Mouse (Mus musculus) CH12.LX (cell line): ENCODE data around the gene Colca2. TPM values are rescaled to one million over a fixed set of nuclear protein-coding genes. Genes with fewer than 3 reads are reported as not detected.

ENCODE experiments used
- DNase-seq: peaks from one replicate; pipeline ENCODE4 v3.0.0-alpha.2; 2013; ENCODE audit errors: extremely low read depth
- H3K27ac ChIP-seq: 2 replicates; pipeline ENCODE4 v1.5.1; 2012; ENCODE audit warnings: low read depth, mild to moderate bottlenecking, control low read depth, moderate library complexity; ENCODE audit not compliant: insufficient read depth
- H3K27me3 ChIP-seq: replicated peaks from 2 replicates; pipeline ENCODE3; 2012; ENCODE audit warnings: inconsistent platforms
- H3K36me3 ChIP-seq, 2 experiments: replicated peaks in 1 of 2; 2 replicates each; pipeline versions ENCODE3 to v1.6.1; 2012; ENCODE audit warnings: inconsistent platforms in 1 of 2, low read length in 1 of 2, mild to moderate bottlenecking in 1 of 2, mixed read lengths in 1 of 2, moderate library complexity in 1 of 2; ENCODE audit not compliant: control insufficient read depth in 1 of 2, insufficient read depth in 1 of 2
- H3K4me1 ChIP-seq, 2 experiments: 2 replicates each; pipeline ENCODE4 v1.6.1; 2012; ENCODE audit warnings: inconsistent platforms in 1 of 2, moderate library complexity in 1 of 2; ENCODE audit not compliant: insufficient read depth in 2 of 2, control insufficient read depth in 1 of 2
- H3K4me2 ChIP-seq: 2 replicates; pipeline ENCODE4 v1.6.1; 2012; ENCODE audit warnings: low read depth, mild to moderate bottlenecking, control low read depth; ENCODE audit not compliant: poor library complexity, insufficient read depth, severe bottlenecking
- H3K4me3 ChIP-seq, 3 experiments: fragments of 150-350 bp in 1 of 3; sonication (generic) in 1 of 3; replicated peaks in 1 of 3; 2 replicates each; pipeline versions ENCODE3 to v1.5.1; 2011 to 2012; ENCODE audit warnings: low read depth in 2 of 3, low read length in 2 of 3, mild to moderate bottlenecking in 2 of 3, moderate library complexity in 2 of 3, control low read depth in 1 of 3, improper control_type of control experiment in 1 of 3, inconsistent platforms in 1 of 3, mixed read lengths in 1 of 3; ENCODE audit not compliant: poor library complexity in 1 of 3
- H3K79me2 ChIP-seq: replicated peaks from 2 replicates; pipeline ENCODE4 v1.6.1; 2012; ENCODE audit warnings: mild to moderate bottlenecking, moderate library complexity; ENCODE audit not compliant: control insufficient read depth, poor library complexity, insufficient read depth, severe bottlenecking; ENCODE audit errors: extremely low read depth
- H3K9ac ChIP-seq: 2 replicates; pipeline ENCODE4 v1.6.1; 2012; ENCODE audit warnings: low read depth, mild to moderate bottlenecking, control low read depth, moderate library complexity; ENCODE audit not compliant: insufficient read depth
- H3K9me3 ChIP-seq: replicated peaks from 2 replicates; pipeline ENCODE3; 2012; ENCODE audit warnings: low read length, inconsistent platforms, mixed read lengths
- CHD2 ChIP-seq: IDR thresholded peaks from 2 replicates; pipeline ENCODE4 v1.6.1; 2011; ENCODE audit warnings: low read length, improper control_type of control experiment
- EP300 ChIP-seq: IDR thresholded peaks from 2 replicates; pipeline ENCODE4 v1.6.1; 2011; ENCODE audit warnings: low read length, improper control_type of control experiment
- HCFC1 ChIP-seq: IDR thresholded peaks from 2 replicates; pipeline ENCODE4 v1.6.1; 2012; ENCODE audit warnings: low read depth, mild to moderate bottlenecking, inconsistent platforms, low read length, improper control_type of control experiment
- JUND ChIP-seq: conservative IDR thresholded peaks from 2 replicates; pipeline ENCODE4 v1.6.1; 2011; ENCODE audit warnings: low read depth, low read length, improper control_type of control experiment
- KAT2A ChIP-seq: IDR thresholded peaks from 2 replicates; pipeline ENCODE4 v1.6.1; 2012; ENCODE audit warnings: low read length, improper control_type of control experiment, inconsistent platforms; ENCODE audit not compliant: insufficient replicate concordance
- MAX ChIP-seq: IDR thresholded peaks from 2 replicates; pipeline ENCODE4 v1.6.1; 2011; ENCODE audit warnings: low read length, improper control_type of control experiment
- POLR2AphosphoS2 ChIP-seq: IDR thresholded peaks from 2 replicates; pipeline ENCODE4 v1.6.1; 2011; ENCODE audit warnings: low read depth, low read length, improper control_type of control experiment
- TCF12 ChIP-seq: IDR thresholded peaks from 2 replicates; pipeline ENCODE4 v1.6.1; 2014; ENCODE audit warnings: low read depth, mild to moderate bottlenecking, inconsistent platforms, low read length, improper control_type of control experiment
- USF1 ChIP-seq: IDR thresholded peaks from 2 replicates; pipeline ENCODE4 v1.6.1; 2014; ENCODE audit warnings: low read depth, mild to moderate bottlenecking, inconsistent platforms, low read length, improper control_type of control experiment
- ZNF384 ChIP-seq: IDR thresholded peaks from 2 replicates; pipeline ENCODE4 v1.6.1; 2012; ENCODE audit warnings: low read depth, low read length, improper control_type of control experiment, inconsistent platforms
- dilution Hi-C: fragments of 300-500 bp; cut with MboI; formaldehyde crosslinking; loops from 2 replicates; pipeline ENCODE4 v1.14.3; 2020; ENCODE audit warnings: low sequenced_read_pairs; ENCODE audit not compliant: extremely low pct_unique_long_range_greater_than_20kb, extremely low pct_ligation_motif_present
- in situ Hi-C: fragments of 300-500 bp; cut with MboI; formaldehyde crosslinking; loops from 3 replicates; pipeline ENCODE4 v1.14.3; 2019; ENCODE audit warnings: low sequenced_read_pairs, low pct_ligation_motif_present, low pct_unique_long_range_greater_than_20kb, mixed read lengths
- polyA plus RNA-seq: library from polyadenylated mRNA; unstranded; fragments of >175 nt; gene quantifications from 2 replicates; pipeline ENCODE4 v1.2.1, GENCODE M21; 2012; ENCODE audit warnings: low read depth; ENCODE audit not compliant: insufficient read length
- total RNA-seq, 2 experiments: library from RNA; depleted of rRNA; stranded (reverse); fragments of 300-350 nt in 1 of 2; fragments of >200 nt in 1 of 2; gene quantifications; 2 replicates each; pipeline ENCODE4 v1.2.3; 2012 to 2014

Gene Colca2
- total and polyA plus RNA-seq, 3 experiments: 0.97 TPM; not detected in 2

GRCm38 (mm10) chr9:51312554-51313317 lies 34.4 kb upstream of the Colca2 start:
- no peak overlapping the region for H3K9ac ChIP-seq
- H3K4me1 ChIP-seq: peaks cover 5 to 81% of the 10 kb centered on the region in 2 experiments; a peak in 2 of 4 replicates
- TF ChIP-seq HCFC1 (no peak), JUND (no peak), POLR2AphosphoS2 (no peak; the same call in 1 of the 2 replicates), TCF12 (no peak), EP300 (no peak)
- no peaks in the 10 kb centered on the region for H3K9me3 ChIP-seq
- dilution Hi-C loops: no loop called here
- no peak overlapping the region for H3K4me2 ChIP-seq
- H3K27me3 ChIP-seq: no peaks in the 10 kb centered on the region
- peaks cover 80% of the 10 kb centered on the region for H3K79me2 ChIP-seq
- in situ Hi-C loops: no loop called here
- no peak overlapping the region for H3K4me3 ChIP-seq
- DNase-seq: no peak
- no peak overlapping the region for H3K27ac ChIP-seq
- peaks cover 75 to 92% of the 10 kb centered on the region in 2 experiments for H3K36me3 ChIP-seq

DNA sequence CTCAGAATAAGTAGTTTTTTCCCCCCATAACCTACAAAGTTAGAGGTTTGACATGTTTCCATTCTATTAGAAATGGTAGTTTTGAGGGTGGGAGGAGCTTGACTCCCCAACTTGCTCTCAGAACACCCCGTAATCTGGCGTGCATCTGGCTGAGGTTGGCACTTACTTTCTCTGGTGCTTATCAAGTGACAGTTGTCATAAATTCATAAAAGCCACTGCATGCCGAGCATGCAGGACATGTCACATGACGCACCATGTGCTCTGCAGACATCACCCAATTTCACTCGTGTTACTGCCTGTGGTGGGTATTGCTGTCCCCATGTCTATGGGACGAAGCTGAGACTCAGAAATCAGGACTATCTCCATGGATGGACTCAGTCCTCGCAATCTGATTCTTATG lies 32.1 kb upstream of the Colca2 start:
- Histone ChIP-seq H3K4me2 (no peak overlapping the region), H3K9ac (no peak overlapping the region), H3K27ac (no peak overlapping the region), H3K4me1 (peaks cover 2 to 75% of the 10 kb centered on the region in 2 experiments; a peak in 2 of 4 replicates), H3K9me3 (no peaks in the 10 kb centered on the region), H3K4me3 (no peak overlapping the region), H3K27me3 (no peaks in the 10 kb centered on the region), H3K79me2 (peaks cover 73% of the 10 kb centered on the region), H3K36me3 (peaks cover 65 to 87% of the 10 kb centered on the region in 2 experiments)
- no peak for TF ChIP-seq CHD2
- TF ChIP-seq USF1: 0 out of 2 replicates have a peak, but pooled peaks have one; percentile 2
- in situ Hi-C loops: no loop called here
- dilution Hi-C loops: no loop called here
- DNase-seq: no peak

GRCm38 (mm10) chr9:51306351-51306750 lies 28.0 kb upstream of the Colca2 start:
- peaks cover 8 to 79% of the 10 kb centered on the region in 2 experiments for H3K4me1 ChIP-seq
- no peaks in the 10 kb centered on the region for H3K27me3 ChIP-seq
- H3K9me3 ChIP-seq: no peaks in the 10 kb centered on the region
- in situ Hi-C loops: no loop called here
- peak; percentile 54; the same call in 1 of the 2 replicates for TF ChIP-seq ZNF384
- no peak for TF ChIP-seq MAX
- no peak for TF ChIP-seq KAT2A
- dilution Hi-C loops: no loop called here
- no peak for DNase-seq
- H3K79me2 ChIP-seq: peaks cover 64% of the 10 kb centered on the region
- H3K36me3 ChIP-seq: peaks cover 66 to 88% of the 10 kb centered on the region in 2 experiments
- no peak overlapping the region for H3K9ac ChIP-seq
- H3K4me2 ChIP-seq: no peak overlapping the region
- no peak overlapping the region for H3K27ac ChIP-seq
- no peak overlapping the region for H3K4me3 ChIP-seq
